Mouse (Mus musculus) heart, embryonic 15.5 days (tissue): ENCODE results near the gene Cdkal1. TPM values are rescaled to one million over a fixed set of nuclear protein-coding genes. Genes with fewer than 3 reads are reported as not detected.

Source experiments
- ATAC-seq: fragments of 200-750 bp; cut with Nextera tagmentation; replicated peaks from 2 replicates; pipeline ENCODE4 v1.8.0; 2017; ENCODE audit warnings: low read depth, moderate TSS enrichment; ENCODE audit not compliant: insufficient number of reproducible peaks, insufficient read depth, low FRiP score
- H3K27ac ChIP-seq: fragments of 300-500 bp; sonication (generic); 2 replicates; pipeline ENCODE4 v1.5.1; 2015; ENCODE audit warnings: mild to moderate bottlenecking, inconsistent platforms
- H3K27me3 ChIP-seq: fragments of 300-500 bp; sonication (generic); 2 replicates; pipeline ENCODE4 v1.6.1; 2015; ENCODE audit warnings: inconsistent platforms
- H3K36me3 ChIP-seq: fragments of 300-500 bp; sonication (generic); 2 replicates; pipeline ENCODE4 v1.6.1; 2015; ENCODE audit warnings: mild to moderate bottlenecking, inconsistent platforms
- H3K4me1 ChIP-seq: fragments of 300-500 bp; sonication (generic); replicated peaks from 2 replicates; pipeline ENCODE4 v1.6.1; 2015; ENCODE audit warnings: inconsistent platforms
- H3K4me2 ChIP-seq: fragments of 300-500 bp; sonication (generic); 2 replicates; pipeline ENCODE4 v1.6.1; 2015; ENCODE audit warnings: inconsistent platforms, mild to moderate bottlenecking, moderate library complexity
- H3K4me3 ChIP-seq: fragments of 300-500 bp; sonication (generic); 2 replicates; pipeline ENCODE4 v1.5.1; 2015; ENCODE audit warnings: mild to moderate bottlenecking, inconsistent platforms
- H3K9ac ChIP-seq: fragments of 300-500 bp; sonication (generic); 2 replicates; pipeline ENCODE4 v1.6.1; 2015; ENCODE audit warnings: mild to moderate bottlenecking, inconsistent platforms
- H3K9me3 ChIP-seq: fragments of 300-500 bp; sonication (generic); replicated peaks from 2 replicates; pipeline ENCODE4 v1.6.1; 2016; ENCODE audit warnings: inconsistent platforms
- WGBS: fragments of 180-500 bp; shearing (Covaris S2); methylation state at CpG from one replicate; pipeline ENCODE4 v1.1.7; 2015; ENCODE audit warnings: mixed read lengths; 5-methylcytosine and 5-hydroxymethylcytosine counted together
- polyA plus RNA-seq: library from polyadenylated mRNA; unstranded; fragments of >200 nt; fragmentation: Nextera tagmentation; extraction: Ambion mirVana; gene quantifications from 2 replicates; pipeline ENCODE4 v1.2.1, GENCODE M21; 2015

The Cdkal1 gene
- polyA plus RNA-seq, 1 experiment from 2014 or later, result 24.4 TPM

GRCm38 (mm10) chr13:29430919-29431318 is 424.6 kb downstream of the Cdkal1 start:
- no peak overlapping the region for H3K4me2 ChIP-seq
- H3K27me3 ChIP-seq, result no peaks in the 10 kb centered on the region

GRCm38 (mm10) chr13:29429877-29430276 is 425.6 kb downstream of the Cdkal1 start:
- WGBS, result 76% methylated on average over 4 of the region's 4 CpGs

More at GRCm38 (mm10) chr13:29430919-29431318, 424.6 kb downstream of the Cdkal1 start:
- no peaks in the 10 kb centered on the region for H3K9me3 ChIP-seq
- no peak for ATAC-seq
- WGBS, result 30% methylated on average over 4 of the region's 4 CpGs
- H3K36me3 ChIP-seq, result no peaks in the 10 kb centered on the region
- H3K4me3 ChIP-seq, result no peak overlapping the region
- H3K27ac ChIP-seq, result no peak overlapping the region
- no peak overlapping the region for H3K9ac ChIP-seq
- 0 out of 2 replicates have a peak, but pooled peaks cover 4% of the 10 kb centered on the region for H3K4me1 ChIP-seq

DNA sequence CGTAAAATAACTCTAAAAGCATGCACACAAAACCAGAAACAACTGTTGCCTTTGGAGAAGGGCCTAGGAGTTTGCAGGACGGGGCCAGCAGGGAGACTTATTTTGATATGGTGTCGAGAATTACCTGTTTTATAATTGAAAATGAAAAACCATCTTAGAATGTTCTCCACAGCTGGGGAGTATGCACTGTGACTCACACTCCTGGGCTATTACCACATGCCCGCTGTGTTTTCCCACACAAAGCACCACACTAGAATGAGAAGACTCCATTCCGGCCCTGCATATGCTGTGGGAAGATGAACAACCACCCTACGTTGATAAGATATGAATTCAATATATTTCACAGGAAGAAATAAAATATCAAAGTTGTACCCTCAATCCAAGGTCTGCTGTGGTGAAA is 426.3 kb downstream of the Cdkal1 start:
- 84% methylated on average over 6 of the region's 6 CpGs for WGBS
- H3K4me1 ChIP-seq, result 0 out of 2 replicates have a peak, but pooled peaks cover 4% of the 10 kb centered on the region
- H3K9ac ChIP-seq, result no peak overlapping the region
- H3K4me2 ChIP-seq, result no peak overlapping the region
- no peaks in the 10 kb centered on the region for H3K9me3 ChIP-seq
- no peaks in the 10 kb centered on the region for H3K27me3 ChIP-seq
- H3K36me3 ChIP-seq, result no peaks in the 10 kb centered on the region
- no peak overlapping the region for H3K4me3 ChIP-seq
- no peak overlapping the region for H3K27ac ChIP-seq
- ATAC-seq, result no peak

More at GRCm38 (mm10) chr13:29429877-29430276, 425.6 kb downstream of the Cdkal1 start:
- Histone ChIP-seq H3K9me3 (no peaks in the 10 kb centered on the region), H3K4me3 (no peak overlapping the region), H3K36me3 (no peaks in the 10 kb centered on the region), H3K27ac (no peak overlapping the region), H3K4me1 (0 out of 2 replicates have a peak, but pooled peaks cover 4% of the 10 kb centered on the region), H3K27me3 (no peaks in the 10 kb centered on the region), H3K9ac (no peak overlapping the region), H3K4me2 (no peak overlapping the region)
- ATAC-seq, result no peak

DNA sequence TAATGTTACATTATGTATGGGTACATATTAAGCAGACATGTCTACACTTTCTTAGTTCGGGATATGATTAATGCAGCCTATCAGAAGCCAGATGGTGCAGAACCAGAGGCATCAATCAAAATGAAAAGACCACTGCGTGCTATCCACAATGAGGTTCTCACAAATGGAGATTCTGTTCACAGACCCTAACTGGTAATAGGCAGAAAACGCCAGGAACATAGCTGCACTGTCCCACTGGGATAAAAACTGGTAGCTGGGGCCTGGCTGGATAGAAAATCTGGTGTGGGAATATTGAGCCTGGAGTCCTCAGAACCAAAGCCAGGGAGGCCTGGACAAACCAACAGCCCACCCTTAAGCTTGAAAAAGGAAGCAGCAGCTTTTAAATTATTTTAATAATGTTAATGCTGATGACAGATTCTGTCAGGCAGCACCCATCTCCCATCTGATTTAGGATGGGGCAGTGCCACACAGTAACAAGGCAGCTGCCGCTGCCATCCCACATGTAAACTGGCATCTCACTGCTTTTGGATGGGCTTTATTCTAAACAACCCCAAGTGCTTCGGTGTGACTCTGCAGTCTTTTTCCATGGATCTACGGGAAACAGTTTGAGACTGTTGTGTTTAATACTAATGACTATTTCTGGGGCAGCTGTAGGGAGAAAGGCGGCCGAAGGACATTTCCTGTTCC is 438.9 kb downstream of the Cdkal1 start:
- Histone ChIP-seq H3K4me2 (no peak overlapping the region), H3K4me3 (no peak overlapping the region), H3K27me3 (no peaks in the 10 kb centered on the region), H3K27ac (no peak overlapping the region), H3K9ac (no peak overlapping the region), H3K4me1 (peaks cover 28% of the 10 kb centered on the region), H3K36me3 (no peaks in the 10 kb centered on the region), H3K9me3 (no peaks in the 10 kb centered on the region)
- no peak for ATAC-seq
- 53% methylated on average over 8 of the region's 8 CpGs for WGBS

DNA sequence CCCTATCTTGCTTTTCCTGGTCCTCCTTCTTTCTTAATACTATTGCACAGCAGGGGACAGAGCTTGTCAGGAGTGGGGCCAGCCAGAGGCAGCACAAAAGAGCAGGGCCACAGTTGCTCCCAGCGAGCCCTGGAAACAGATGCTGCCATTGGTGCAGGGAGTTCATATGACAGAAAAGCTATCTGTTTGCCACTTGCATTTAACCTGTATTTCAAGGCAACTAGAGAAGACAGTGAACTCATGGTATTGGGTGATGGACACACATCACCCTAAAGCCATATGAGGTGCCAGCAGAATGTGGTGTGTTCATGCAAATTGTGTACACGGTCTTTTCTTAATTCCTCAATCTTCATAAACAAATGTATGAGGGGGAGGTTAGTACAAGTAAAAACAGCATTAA is 439.5 kb downstream of the Cdkal1 start:
- Histone ChIP-seq H3K4me2 (no peak overlapping the region), H3K27me3 (no peaks in the 10 kb centered on the region), H3K36me3 (no peaks in the 10 kb centered on the region), H3K27ac (0 out of 2 replicates have a peak overlapping the region, but pooled peaks have one; percentile 8), H3K4me1 (peaks cover 28% of the 10 kb centered on the region), H3K4me3 (no peak overlapping the region), H3K9ac (no peak overlapping the region), H3K9me3 (no peaks in the 10 kb centered on the region)
- no peak for ATAC-seq
- WGBS, result 53% methylated on average over 2 of the region's 2 CpGs

DNA sequence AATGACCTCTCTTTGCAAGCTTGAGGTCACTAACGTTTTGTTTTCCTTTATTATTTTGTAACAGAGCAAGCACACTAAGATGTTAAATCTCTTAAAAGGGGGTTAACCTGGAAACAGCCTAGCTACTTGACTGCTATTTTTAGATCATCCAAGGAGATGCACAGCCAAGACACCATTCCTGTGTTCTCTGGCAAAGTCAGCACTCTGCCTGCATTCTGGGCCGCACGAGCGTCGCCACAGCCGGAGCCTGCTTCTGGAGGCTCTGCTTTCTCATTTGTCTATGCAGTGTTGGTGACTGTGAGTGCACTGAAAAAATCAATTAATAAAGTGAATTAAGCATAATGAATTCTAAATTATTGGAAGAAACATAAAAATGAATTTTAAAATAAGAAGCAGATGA is 440.6 kb downstream of the Cdkal1 start:
- WGBS, result 19% methylated on average over 6 of the region's 6 CpGs
- Histone ChIP-seq H3K27ac (peak overlapping the region; percentile 43), H3K36me3 (no peaks in the 10 kb centered on the region), H3K4me3 (no peak overlapping the region), H3K4me2 (no peak overlapping the region), H3K27me3 (no peaks in the 10 kb centered on the region), H3K9ac (no peak overlapping the region), H3K9me3 (no peaks in the 10 kb centered on the region), H3K4me1 (peaks cover 28% of the 10 kb centered on the region)
- ATAC-seq, result no peak

DNA sequence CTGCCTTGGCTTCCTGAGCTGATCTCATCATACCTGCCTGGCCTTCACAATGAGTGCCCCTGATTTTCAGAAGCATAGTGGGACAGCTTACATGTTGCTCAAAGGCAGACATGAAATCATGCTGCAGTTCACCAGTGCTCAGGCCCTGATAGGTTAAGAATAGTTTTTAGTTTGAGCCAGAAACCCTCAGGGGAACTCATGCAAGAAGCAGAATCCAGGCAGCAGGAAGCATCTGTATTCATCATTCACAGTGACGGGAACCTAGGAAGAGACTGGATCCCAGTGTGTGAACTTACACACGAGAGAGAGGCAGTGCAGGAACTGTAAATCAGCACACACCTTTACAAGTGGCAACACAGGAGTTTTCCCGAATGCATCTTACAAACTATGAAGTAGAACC is 441.0 kb downstream of the Cdkal1 start:
- Histone ChIP-seq H3K9me3 (no peaks in the 10 kb centered on the region), H3K4me2 (no peak overlapping the region), H3K9ac (no peak overlapping the region), H3K4me1 (peaks cover 28% of the 10 kb centered on the region), H3K27me3 (no peaks in the 10 kb centered on the region), H3K36me3 (no peaks in the 10 kb centered on the region), H3K4me3 (no peak overlapping the region), H3K27ac (peak overlapping the region; percentile 43)
- no peak for ATAC-seq
- 26% methylated on average over 3 of the region's 3 CpGs for WGBS

DNA sequence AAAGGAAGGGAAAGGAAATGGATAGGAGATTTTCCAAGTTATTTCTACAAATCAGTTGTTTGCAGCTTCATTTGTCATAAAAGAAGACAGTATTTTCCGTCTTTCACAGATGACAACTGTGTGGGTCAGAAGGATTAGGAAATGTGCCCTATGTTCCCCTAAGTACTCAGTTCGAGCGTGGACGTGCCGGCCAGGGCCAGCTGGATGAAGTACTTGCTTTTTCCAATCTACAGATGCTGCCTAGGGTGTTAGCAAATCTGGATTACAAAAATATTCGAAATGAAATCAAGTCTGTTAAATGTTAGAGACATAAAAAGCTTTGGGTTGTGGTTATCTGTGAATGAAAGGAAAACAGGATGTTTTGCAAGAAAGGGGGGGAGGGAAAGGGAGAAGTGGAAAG is 444.3 kb downstream of the Cdkal1 start:
- no peak overlapping the region for H3K27ac ChIP-seq
- H3K27me3 ChIP-seq, result no peaks in the 10 kb centered on the region
- no peak overlapping the region for H3K4me2 ChIP-seq
- 85% methylated on average over 6 of the region's 6 CpGs for WGBS
- ATAC-seq, result no peak
- H3K36me3 ChIP-seq, result no peaks in the 10 kb centered on the region
- no peaks in the 10 kb centered on the region for H3K9me3 ChIP-seq
- H3K4me3 ChIP-seq, result no peak overlapping the region
- H3K4me1 ChIP-seq, result peaks cover 29% of the 10 kb centered on the region
- H3K9ac ChIP-seq, result no peak overlapping the region

- no peak for ATAC-seq
These were observed 447.9 kb downstream of the Cdkal1 start for GRCm38 (mm10) chr13:29407619-29408018.

DNA sequence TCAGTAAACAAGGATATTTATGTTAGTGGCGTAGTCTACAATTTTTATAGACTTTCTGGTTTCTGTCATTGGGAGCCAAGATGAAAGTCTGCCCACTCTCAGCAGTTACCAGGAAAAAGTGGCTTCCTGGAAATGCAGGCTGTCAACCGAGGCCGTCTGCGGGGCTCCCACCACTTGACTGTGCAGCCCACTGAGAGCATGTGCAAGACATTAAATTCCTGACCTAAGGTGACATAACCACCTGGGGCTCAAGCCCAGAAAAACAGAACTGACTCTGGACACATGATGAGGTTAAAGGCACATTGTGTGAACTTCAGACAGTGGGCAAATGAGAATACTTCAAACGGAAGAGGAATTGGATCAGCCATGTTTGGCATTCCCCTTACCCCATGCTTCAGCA is 450.2 kb downstream of the Cdkal1 start:
- peaks cover 15% of the 10 kb centered on the region for H3K4me1 ChIP-seq
- no peak overlapping the region for H3K4me3 ChIP-seq
- no peaks in the 10 kb centered on the region for H3K9me3 ChIP-seq
- H3K9ac ChIP-seq, result no peak overlapping the region
- ATAC-seq, result no peak
- H3K36me3 ChIP-seq, result no peaks in the 10 kb centered on the region
- no peak overlapping the region for H3K4me2 ChIP-seq
- H3K27me3 ChIP-seq, result no peaks in the 10 kb centered on the region
- 69% methylated on average over 5 of the region's 5 CpGs for WGBS
- no peak overlapping the region for H3K27ac ChIP-seq

More at GRCm38 (mm10) chr13:29407619-29408018, 447.9 kb downstream of the Cdkal1 start:
- H3K36me3 ChIP-seq, result no peaks in the 10 kb centered on the region
- H3K4me3 ChIP-seq, result no peak overlapping the region
- WGBS, result 72% methylated on average over 1 of the region's 1 CpGs
- no peak overlapping the region for H3K4me2 ChIP-seq
- no peaks in the 10 kb centered on the region for H3K27me3 ChIP-seq
- H3K4me1 ChIP-seq, result peaks cover 15% of the 10 kb centered on the region
- H3K9ac ChIP-seq, result no peak overlapping the region
- H3K27ac ChIP-seq, result peak overlapping the region; percentile 7; the same call in 1 of the 2 replicates
- H3K9me3 ChIP-seq, result no peaks in the 10 kb centered on the region

DNA sequence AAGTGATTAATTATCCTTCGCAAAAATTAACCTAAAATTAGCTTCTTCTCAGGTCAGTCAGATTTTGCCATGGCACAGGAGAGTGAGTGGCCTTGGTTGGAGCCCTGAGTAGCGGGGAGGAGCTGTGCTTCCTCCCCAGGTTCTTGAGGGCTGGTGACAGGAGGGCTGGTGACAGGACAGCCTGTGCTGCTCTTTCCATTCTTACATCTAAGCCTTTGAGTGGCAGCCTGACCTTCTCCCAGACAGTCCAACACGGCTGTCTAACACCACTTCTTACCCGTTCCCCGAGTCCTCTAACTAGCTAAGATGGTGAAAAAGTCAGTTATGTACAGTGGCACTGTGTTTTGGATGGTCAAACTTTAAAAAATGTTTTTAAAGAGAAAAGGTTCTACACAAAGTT is 452.3 kb downstream of the Cdkal1 start:
- Histone ChIP-seq H3K9me3 (no peaks in the 10 kb centered on the region), H3K36me3 (no peaks in the 10 kb centered on the region), H3K4me1 (peaks cover 18% of the 10 kb centered on the region), H3K27me3 (no peaks in the 10 kb centered on the region), H3K27ac (no peak overlapping the region), H3K4me3 (no peak overlapping the region), H3K4me2 (no peak overlapping the region), H3K9ac (no peak overlapping the region)
- no peak; the same call in 1 of the 2 replicates for ATAC-seq
- WGBS, result 52% methylated on average over 5 of the region's 5 CpGs

DNA sequence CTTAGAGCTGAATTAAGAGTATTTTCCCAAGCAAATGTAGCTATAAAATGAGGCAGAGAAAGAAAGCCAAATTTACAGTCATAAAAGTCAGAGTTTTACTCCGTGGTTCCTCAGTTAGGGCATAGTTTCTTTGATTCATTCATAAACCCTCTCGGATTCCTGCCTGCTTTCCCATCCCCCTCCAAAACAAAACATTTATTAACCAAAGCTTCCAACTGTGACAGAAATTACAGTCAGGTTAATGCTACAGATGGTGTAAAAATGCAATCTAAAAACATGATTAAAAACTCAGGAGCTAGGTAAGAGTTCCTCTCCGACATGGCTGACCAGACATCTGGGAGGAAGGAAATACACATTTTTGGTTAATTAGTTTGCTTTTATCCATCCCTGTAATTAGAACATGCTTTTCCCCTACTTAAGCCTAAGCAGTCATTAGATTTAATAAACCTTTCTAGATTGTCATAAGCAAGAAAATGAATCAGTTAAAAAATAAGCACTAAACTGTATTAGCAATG is 452.9 kb downstream of the Cdkal1 start:
- peaks cover 16% of the 10 kb centered on the region for H3K4me1 ChIP-seq
- H3K4me2 ChIP-seq, result no peak overlapping the region
- H3K9me3 ChIP-seq, result no peaks in the 10 kb centered on the region
- H3K27me3 ChIP-seq, result no peaks in the 10 kb centered on the region
- no peak overlapping the region for H3K9ac ChIP-seq
- no peaks in the 10 kb centered on the region for H3K36me3 ChIP-seq
- H3K27ac ChIP-seq, result no peak overlapping the region
- no peak for ATAC-seq
- H3K4me3 ChIP-seq, result no peak overlapping the region
- WGBS, result 82% methylated on average over 3 of the region's 3 CpGs
